Mouse (Mus musculus) left cerebral cortex, adult 18-20 months (tissue): ENCODE data around the gene Psg27. TPM values are rescaled to one million over a fixed set of nuclear protein-coding genes. Genes with fewer than 3 reads are reported as not detected.
A peak's percentile ranks its signal among the peaks of the same experiment; 100 is the strongest.
"Not testable (repeated sequence)": the region's sequence is repeated elsewhere in the genome, so short reads cannot be mapped to it uniquely, and the experiment has no call there.

ENCODE experiments used
- DNase-seq, 2 experiments: peaks; one replicate each; pipeline ENCODE4 v3.0.0; 2021 to 2022; ENCODE audit warnings: low spot score in 2 of 2, mixed read lengths in 1 of 2
- long read RNA-seq, 2 experiments: library from polyadenylated mRNA; stranded (forward); transcript quantifications; one replicate each; pipeline ENCODE4 v2.0.0; 2021
- total RNA-seq, 2 experiments: library from RNA; stranded (reverse); gene quantifications; 2 replicates each; pipeline ENCODE4 v1.2.3; 2021

Gene Psg27
- total RNA-seq = not detected
- long read RNA-seq, experiment 1 = 0 reads
- long read RNA-seq, experiment 2 = 0 reads

GRCm38 (mm10) chr7:18567205-18567604, at the start of gene Psg27:
Gene Psg27, minus strand, starts transcription at chr7:18567305.
- DNase-seq = no peak

GRCm38 (mm10) chr7:18616401-18616800, 49.3 kb upstream of the Psg27 start, which contains the start of gene Psg23:
Gene Psg23, minus strand, starts transcription at chr7:18616501.
- DNase-seq = not testable (repeated sequence)

GRCm38 (mm10) chr7:18559850-18560249, 7.3 kb downstream of the Psg27 start:
- DNase-seq = no peak

- not testable (repeated sequence) for DNase-seq
Observed at GRCm38 (mm10) chr7:18555751-18556150, 11.4 kb downstream of the Psg27 start.

- DNase-seq = no peak
Observed at GRCm38 (mm10) chr7:18533420-18533819, 33.7 kb downstream of the Psg27 start.

- DNase-seq = no peak
Observed at GRCm38 (mm10) chr7:18532169-18532568, 34.9 kb downstream of the Psg27 start, which contains the start of gene Psg25. Gene Psg25, minus strand, starts transcription at chr7:18532269.

- DNase-seq = no peak
Observed at GRCm38 (mm10) chr7:18524668-18525067, 42.4 kb downstream of the Psg27 start.

GRCm38 (mm10) chr7:18512848-18513247, 54.3 kb downstream of the Psg27 start:
- not testable (repeated sequence) for DNase-seq

GRCm38 (mm10) chr7:18512417-18512816, 54.7 kb downstream of the Psg27 start:
- DNase-seq = not testable (repeated sequence)

GRCm38 (mm10) chr7:18511479-18511878, 55.6 kb downstream of the Psg27 start:
- peak; percentile 2 to 3 for DNase-seq

Other genes starting within 250 kb of the Psg27 start
- not detected for gene Psg18, start 212.3 kb downstream of the Psg27 start, total RNA-seq
- not detected for gene Psg28, start 135.3 kb downstream of the Psg27 start, total RNA-seq
- gene Psg26, start 83.1 kb downstream of the Psg27 start, total RNA-seq = not detected
- not detected for gene Psg25, start 35.0 kb downstream of the Psg27 start, total RNA-seq
- not detected for gene Psg23, start 49.2 kb upstream of the Psg27 start, total RNA-seq
- gene Psg21, start 89.4 kb upstream of the Psg27 start, total RNA-seq = not detected
- gene Psg20, start 118.9 kb upstream of the Psg27 start, total RNA-seq = not detected
- not detected for gene Psg22, start 150.8 kb upstream of the Psg27 start, total RNA-seq
- gene Psg19, start 231.2 kb upstream of the Psg27 start, total RNA-seq = not detected